Mouse (Mus musculus) midbrain, embryonic 14.5 days (tissue): Measurements from ENCODE around the gene Ebpl. TPM values are rescaled to one million over a fixed set of nuclear protein-coding genes. Genes with fewer than 3 reads are reported as not detected.

ENCODE experiments used
- ATAC-seq: fragments of 200-750 bp; cut with Nextera tagmentation; 2 replicates; pipeline ENCODE4 v1.8.0; 2017; ENCODE audit warnings: moderate number of reproducible peaks, moderate library complexity; ENCODE audit not compliant: low FRiP score, low TSS enrichment
- DNase-seq: peaks from one replicate; pipeline ENCODE4 v3.0.0-alpha.2; 2015
- H3K27ac ChIP-seq: fragments of 300-500 bp; sonication (generic); replicated peaks from 2 replicates; pipeline ENCODE4 v1.5.1; 2014; ENCODE audit warnings: mild to moderate bottlenecking, low read depth, low read length, moderate library complexity
- H3K27me3 ChIP-seq: fragments of 300-500 bp; sonication (generic); 2 replicates; pipeline ENCODE4 v1.6.1; 2014; ENCODE audit warnings: low read length, control low read depth, mixed read lengths; ENCODE audit not compliant: control insufficient read depth, insufficient read depth
- H3K36me3 ChIP-seq: fragments of 300-500 bp; sonication (generic); 2 replicates; pipeline ENCODE4 v1.6.1; 2014; ENCODE audit warnings: low read length, control low read depth; ENCODE audit not compliant: control insufficient read depth, insufficient read depth
- H3K4me1 ChIP-seq: fragments of 300-500 bp; sonication (generic); 2 replicates; pipeline ENCODE4 v1.6.1; 2014; ENCODE audit warnings: mild to moderate bottlenecking, antibody characterized with exemption, low read length, control low read depth; ENCODE audit not compliant: control insufficient read depth, insufficient read depth
- H3K4me2 ChIP-seq: fragments of 300-500 bp; sonication (generic); 2 replicates; pipeline ENCODE4 v1.6.1; 2014; ENCODE audit warnings: mild to moderate bottlenecking, low read length, moderate library complexity
- H3K4me3 ChIP-seq: fragments of 300-500 bp; sonication (generic); replicated peaks from 2 replicates; pipeline ENCODE4 v1.5.1; 2014; ENCODE audit warnings: low read depth, low read length
- H3K9ac ChIP-seq: fragments of 300-500 bp; sonication (generic); replicated peaks from 2 replicates; pipeline ENCODE4 v1.6.1; 2014; ENCODE audit warnings: mild to moderate bottlenecking, low read length, moderate library complexity
- H3K9me3 ChIP-seq: fragments of 300-500 bp; sonication (generic); 2 replicates; pipeline ENCODE4 v1.6.1; 2016; ENCODE audit warnings: low read length, control low read depth, mixed read lengths; ENCODE audit not compliant: control insufficient read depth
- WGBS: fragments of 180-500 bp; shearing (Covaris S2); extraction: QIAGEN DNeasy Blood & Tissue Kit; methylation state at CpG from one replicate; pipeline ENCODE4 v1.1.7; 2014; 5-methylcytosine and 5-hydroxymethylcytosine counted together
- polyA plus RNA-seq: library from polyadenylated mRNA; unstranded; fragments of >200 nt; fragmentation: Nextera tagmentation; extraction: Ambion mirVana; gene quantifications from 2 replicates; pipeline ENCODE4 v1.2.1, GENCODE M21; 2014

Ebpl gene
- polyA plus RNA-seq, 1 experiment from 2014 or later, result 7.6 TPM

GRCm38 (mm10) chr14:61363734-61364133, 3.5 kb upstream of the Ebpl start:
- peaks cover 34% of the 10 kb centered on the region for H3K36me3 ChIP-seq
- H3K4me1 ChIP-seq, result peaks cover 3% of the 10 kb centered on the region; the same call in 1 of the 2 replicates
- no peaks in the 10 kb centered on the region for H3K27me3 ChIP-seq
- WGBS, result 96% methylated on average over 2 of the region's 2 CpGs
- no peak overlapping the region for H3K4me3 ChIP-seq
- DNase-seq (no peak), ATAC-seq (no peak)
- H3K9ac ChIP-seq, result no peak overlapping the region
- no peak overlapping the region for H3K27ac ChIP-seq
- no peaks in the 10 kb centered on the region for H3K9me3 ChIP-seq
- no peak overlapping the region for H3K4me2 ChIP-seq

- DNase-seq, result no peak
- Histone ChIP-seq H3K27ac (no peak overlapping the region), H3K9me3 (no peaks in the 10 kb centered on the region), H3K4me2 (no peak overlapping the region), H3K4me3 (no peak overlapping the region), H3K9ac (no peak overlapping the region), H3K4me1 (peaks cover 3% of the 10 kb centered on the region; the same call in 1 of the 2 replicates), H3K27me3 (no peaks in the 10 kb centered on the region), H3K36me3 (peaks cover 31% of the 10 kb centered on the region)
- 90% methylated on average over 2 of the region's 2 CpGs for WGBS
- ATAC-seq, result no peak
Measured at GRCm38 (mm10) chr14:61362268-61362667, 2.0 kb upstream of the Ebpl start.

GRCm38 (mm10) chr14:61360981-61361511, 807 bp upstream of the Ebpl start:
- H3K4me3 ChIP-seq, result no peak overlapping the region; the same call in 1 of the 2 replicates
- H3K27me3 ChIP-seq, result no peaks in the 10 kb centered on the region
- H3K9me3 ChIP-seq, result no peaks in the 10 kb centered on the region
- peaks cover 3% of the 10 kb centered on the region; the same call in 1 of the 2 replicates for H3K4me1 ChIP-seq
- peaks cover 20% of the 10 kb centered on the region; the same call in 1 of the 2 replicates for H3K36me3 ChIP-seq
- H3K27ac ChIP-seq, result 0 out of 2 replicates have a peak overlapping the region, but pooled peaks have one; percentile 82
- ATAC-seq (no peak), DNase-seq (no peak)
- 0 out of 2 replicates have a peak overlapping the region, but pooled peaks have one; percentile 73 for H3K9ac ChIP-seq
- H3K4me2 ChIP-seq, result peak overlapping the region; percentile 63
- WGBS, result 62% methylated on average over 3 of the region's 3 CpGs

DNA sequence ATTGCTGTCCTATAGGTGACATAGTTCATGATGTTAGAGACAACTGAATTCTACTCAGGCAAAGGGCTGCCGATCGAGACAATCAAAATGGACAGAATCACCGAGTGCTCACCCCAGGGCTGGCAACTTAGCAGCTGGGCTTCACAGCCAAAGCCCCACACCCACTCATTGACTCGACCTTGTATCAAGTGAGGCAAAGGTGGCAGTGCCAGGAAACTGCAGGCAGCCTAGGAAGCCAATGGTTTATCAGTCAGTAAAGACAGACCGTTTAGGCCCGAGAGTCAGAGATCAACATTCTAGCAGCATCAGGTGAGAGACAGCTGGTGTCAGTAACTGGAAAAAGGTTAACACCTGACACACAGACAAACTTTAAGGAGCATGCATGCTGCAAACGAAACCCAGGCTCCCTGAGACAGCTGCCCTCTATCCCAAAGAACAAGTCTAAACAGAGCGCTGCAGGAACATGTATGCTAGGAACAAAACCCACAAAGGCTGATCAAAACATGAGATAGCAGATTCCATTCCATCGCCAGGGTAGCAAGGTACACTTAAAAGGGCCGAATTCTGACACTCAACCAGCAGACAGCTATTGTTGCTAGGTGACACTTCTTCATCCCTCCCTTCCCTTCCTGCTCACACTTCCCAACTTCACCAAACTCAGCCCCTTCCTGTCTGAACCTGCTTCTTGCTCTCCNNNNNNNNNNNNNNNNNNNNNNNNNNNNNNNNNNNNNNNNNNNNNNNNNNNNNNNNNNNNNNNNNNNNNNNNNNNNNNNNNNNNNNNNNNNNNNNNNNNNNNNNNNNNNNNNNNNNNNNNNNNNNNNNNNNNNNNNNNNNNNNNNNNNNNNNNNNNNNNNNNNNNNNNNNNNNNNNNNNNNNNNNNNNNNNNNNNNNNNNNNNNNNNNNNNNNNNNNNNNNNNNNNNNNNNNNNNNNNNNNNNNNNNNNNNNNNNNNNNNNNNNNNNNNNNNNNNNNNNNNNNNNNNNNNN, 5.7 kb downstream of the Ebpl start:
- no peaks in the 10 kb centered on the region for H3K27me3 ChIP-seq
- H3K9ac ChIP-seq, result no peak overlapping the region
- 73% methylated on average over 10 of the region's 10 CpGs for WGBS
- ATAC-seq (no peak), DNase-seq (no peak)
- H3K4me2 ChIP-seq, result no peak overlapping the region
- no peak overlapping the region for H3K27ac ChIP-seq
- no peaks in the 10 kb centered on the region for H3K4me1 ChIP-seq
- H3K4me3 ChIP-seq, result no peak overlapping the region
- no peaks in the 10 kb centered on the region for H3K36me3 ChIP-seq
- no peaks in the 10 kb centered on the region for H3K9me3 ChIP-seq

DNA sequence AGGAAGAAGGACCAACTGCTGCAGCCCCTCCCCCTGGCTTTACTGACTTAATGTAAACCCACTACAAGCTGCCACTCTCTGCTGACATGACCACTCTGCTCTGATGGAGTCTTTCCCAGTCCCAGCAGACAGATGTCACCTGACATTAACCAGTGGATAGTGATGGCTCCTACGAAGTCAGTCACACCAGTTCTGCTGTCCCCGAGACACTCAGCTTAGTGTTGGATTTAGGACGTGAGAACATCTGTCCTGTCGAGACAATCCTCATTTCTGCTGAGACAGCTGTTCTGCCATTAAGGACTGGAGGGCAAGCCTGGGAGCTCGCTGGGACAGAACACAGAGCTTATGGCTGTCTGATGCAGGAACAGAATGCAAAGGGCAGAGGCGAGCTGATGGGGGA, 9.4 kb downstream of the Ebpl start:
- 64% methylated on average over 6 of the region's 6 CpGs for WGBS
- no peak overlapping the region for H3K4me3 ChIP-seq
- ATAC-seq, result no peak
- no peaks in the 10 kb centered on the region for H3K4me1 ChIP-seq
- no peak overlapping the region for H3K9ac ChIP-seq
- no peaks in the 10 kb centered on the region for H3K9me3 ChIP-seq
- DNase-seq, result no peak
- H3K4me2 ChIP-seq, result no peak overlapping the region
- no peaks in the 10 kb centered on the region for H3K36me3 ChIP-seq
- no peaks in the 10 kb centered on the region for H3K27me3 ChIP-seq
- no peak overlapping the region for H3K27ac ChIP-seq

DNA sequence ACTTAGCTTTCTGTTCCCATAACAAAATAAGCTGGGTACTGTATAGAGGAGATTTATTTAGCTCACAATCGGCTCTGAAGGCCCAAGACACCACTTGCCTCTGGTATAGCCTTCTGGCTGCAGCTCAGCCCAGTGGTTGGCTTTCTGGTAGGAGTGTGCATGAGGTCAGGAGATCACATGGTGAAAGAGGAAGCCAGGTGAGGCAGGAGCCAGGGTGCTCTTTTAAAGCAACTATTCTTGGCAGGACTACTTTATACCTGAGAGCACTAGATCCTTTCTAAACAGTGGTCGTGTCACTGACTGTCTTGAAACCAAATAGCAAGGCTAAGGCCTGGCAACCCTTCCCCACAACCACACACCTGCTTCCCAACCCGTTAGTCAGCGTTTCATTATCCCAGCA, 10.4 kb downstream of the Ebpl start:
- Histone ChIP-seq H3K9me3 (no peaks in the 10 kb centered on the region), H3K36me3 (no peaks in the 10 kb centered on the region), H3K27ac (no peak overlapping the region), H3K27me3 (no peaks in the 10 kb centered on the region), H3K4me2 (no peak overlapping the region), H3K9ac (no peak overlapping the region), H3K4me3 (no peak overlapping the region), H3K4me1 (no peaks in the 10 kb centered on the region)
- ATAC-seq, result no peak
- no peak for DNase-seq
- 93% methylated on average over 4 of the region's 4 CpGs for WGBS

- H3K4me1 ChIP-seq, result no peaks in the 10 kb centered on the region
- no peak overlapping the region for H3K9ac ChIP-seq
- ATAC-seq (no peak), DNase-seq (peak; percentile 68)
- no peak overlapping the region for H3K4me3 ChIP-seq
- H3K27ac ChIP-seq, result no peak overlapping the region
- no peak overlapping the region for H3K4me2 ChIP-seq
- H3K9me3 ChIP-seq, result no peaks in the 10 kb centered on the region
- WGBS, result 65% methylated on average over 10 of the region's 10 CpGs
- no peaks in the 10 kb centered on the region for H3K36me3 ChIP-seq
- no peaks in the 10 kb centered on the region for H3K27me3 ChIP-seq
Measured at GRCm38 (mm10) chr14:61346827-61347698, 13.2 kb downstream of the Ebpl start.

DNA sequence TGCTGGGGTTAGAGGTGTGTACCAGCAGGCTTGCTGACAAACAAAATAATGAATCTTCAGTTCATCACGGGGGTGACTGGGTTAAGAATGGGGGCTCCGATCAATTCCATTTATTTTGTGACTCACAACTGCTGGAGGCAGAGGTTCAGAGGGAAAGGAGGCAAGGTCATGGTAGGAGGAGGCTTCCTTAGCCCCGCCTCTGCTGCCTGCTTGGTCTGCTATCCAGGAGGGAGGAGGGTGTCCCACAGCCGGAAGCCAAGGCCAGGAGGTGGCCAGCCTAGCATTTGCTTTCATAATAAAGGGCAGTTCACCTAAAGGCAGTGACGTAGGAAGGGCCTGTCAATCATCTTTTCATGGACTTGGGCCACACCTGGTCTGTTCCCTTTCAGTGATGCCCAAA, 15.6 kb downstream of the Ebpl start:
- no peak overlapping the region for H3K4me2 ChIP-seq
- no peak overlapping the region for H3K4me3 ChIP-seq
- no peaks in the 10 kb centered on the region for H3K9me3 ChIP-seq
- no peak overlapping the region for H3K9ac ChIP-seq
- no peaks in the 10 kb centered on the region for H3K4me1 ChIP-seq
- DNase-seq (no peak), ATAC-seq (no peak)
- H3K27me3 ChIP-seq, result no peaks in the 10 kb centered on the region
- WGBS, result 74% methylated on average over 5 of the region's 5 CpGs
- no peaks in the 10 kb centered on the region for H3K36me3 ChIP-seq
- no peak overlapping the region for H3K27ac ChIP-seq
